Mouse (Mus musculus) testis, adult 2 months (tissue): ENCODE measurements around the gene Hmga1.

ENCODE experiments used
- CTCF ChIP-seq: fragments of 200-500 bp; IDR thresholded peaks from 2 replicates; pipeline ENCODE4 v1.5.1; 2012; ENCODE audit warnings: low read depth, mild to moderate bottlenecking, inconsistent platforms, low read length, moderate library complexity; ENCODE audit not compliant: control insufficient read depth, insufficient read depth, insufficient replicate concordance
- POLR2A ChIP-seq: fragments of 200-500 bp; IDR thresholded peaks from 2 replicates; pipeline ENCODE4 v1.6.1; 2012; ENCODE audit warnings: low read depth, mild to moderate bottlenecking, inconsistent platforms, low read length, moderate library complexity; ENCODE audit not compliant: control insufficient read depth

DNA sequence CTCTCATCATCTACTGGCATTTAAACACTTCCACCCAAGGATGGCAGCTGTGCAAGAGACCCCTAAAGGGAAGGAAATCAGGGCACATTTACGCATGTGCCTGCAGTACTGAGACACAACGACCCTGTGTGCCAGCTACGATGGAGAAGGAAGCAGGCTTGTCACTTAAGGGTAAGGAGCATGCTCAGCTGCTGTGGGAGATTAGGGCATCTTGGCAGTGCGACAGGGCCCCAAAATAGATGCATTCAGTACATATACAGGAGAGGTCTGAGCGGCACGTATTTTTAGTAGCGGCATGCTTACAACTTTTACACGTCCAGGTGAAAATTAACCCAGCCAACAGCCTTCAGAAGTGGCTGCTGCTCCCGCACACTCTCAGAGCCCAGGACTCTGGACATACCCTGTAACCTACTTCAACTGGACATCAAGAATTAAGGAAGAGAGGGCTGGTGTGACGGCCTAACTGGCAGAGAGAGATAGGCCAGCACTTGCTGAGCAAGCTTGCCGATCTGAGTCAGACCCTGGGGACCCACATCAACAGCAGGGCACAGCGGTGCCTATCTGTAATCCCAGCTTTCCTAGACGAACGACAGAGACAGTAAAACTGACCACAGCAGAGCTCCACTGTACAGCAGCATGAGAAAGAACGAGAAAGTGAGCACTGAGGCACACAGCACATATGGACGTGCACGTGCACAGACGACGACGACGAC lies 47.4 kb downstream of the Hmga1 start:
- TF ChIP-seq CTCF (no peak), POLR2A (no peak)
